Mouse (Mus musculus) kidney, postnatal 36 days (tissue): ENCODE data around the gene Snrpc.
"Not testable (repeated sequence)": the region's sequence is repeated elsewhere in the genome, so short reads cannot be mapped to it uniquely, and the experiment has no call there.

Experiments
- DNase-seq, 2 experiments: peaks; one replicate each; pipeline ENCODE4 v3.0.0; 2021 to 2022; ENCODE audit warnings: mixed read lengths in 2 of 2

Gene Snrpc

DNA sequence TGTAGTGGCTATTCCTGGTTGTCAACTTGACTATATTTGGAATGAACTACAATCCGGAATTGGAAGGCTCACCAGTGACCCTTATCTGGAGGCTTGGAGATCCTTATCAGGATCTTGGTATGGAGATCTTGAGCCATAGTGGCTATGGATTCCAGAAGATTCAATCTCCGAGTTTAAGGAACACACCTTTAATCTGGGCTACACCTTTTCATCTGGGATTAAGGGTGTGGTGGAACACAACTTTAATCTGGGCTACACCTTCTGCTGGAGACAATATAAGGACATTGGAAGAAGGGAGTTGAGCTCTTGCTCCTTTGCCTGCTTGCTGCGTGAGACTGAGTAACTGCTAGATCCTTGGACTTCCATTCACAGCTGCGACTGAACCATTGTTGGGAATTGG is at the start of gene Snrpc:
TSS of gene Snrpc (plus strand) at position 301 of the 400 bp plus-strand sequence.
- not testable (repeated sequence) for DNase-seq

DNA sequence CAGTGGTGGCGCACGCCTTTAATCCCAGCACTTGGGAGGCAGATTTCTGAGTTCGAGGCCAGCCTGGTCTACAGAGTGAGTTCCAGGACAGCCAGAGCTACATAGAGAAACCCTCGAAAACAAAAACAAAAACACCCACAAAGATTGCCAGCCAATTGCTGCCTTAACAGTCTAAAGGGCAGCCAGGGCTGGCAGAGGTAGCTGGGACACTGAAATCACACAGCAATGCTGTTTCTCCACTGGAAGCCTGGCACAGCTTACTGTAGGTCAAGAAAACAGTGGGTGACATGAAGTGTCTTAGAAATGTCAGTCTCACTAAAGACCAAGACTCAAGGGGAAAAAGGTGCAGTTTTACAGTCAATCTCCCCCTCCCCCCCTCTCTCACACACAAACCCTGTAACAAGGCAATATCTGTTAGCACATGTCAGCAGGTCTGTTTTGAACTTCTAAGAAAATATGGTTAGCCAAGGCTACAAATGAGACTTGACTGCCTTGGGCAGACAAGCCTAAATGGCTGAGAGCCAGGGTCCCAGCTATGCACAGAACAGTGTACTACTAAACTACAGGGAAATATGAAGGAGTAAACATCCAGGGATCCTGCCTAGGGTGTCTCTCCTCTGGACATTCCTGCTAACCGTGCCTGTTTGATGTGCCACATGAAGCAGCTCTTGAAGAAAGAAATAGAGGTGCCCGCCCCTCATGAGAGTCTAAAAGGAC is 49.3 kb upstream of the Snrpc start:
- DNase-seq, result peak; percentile 68 to 69

DNA sequence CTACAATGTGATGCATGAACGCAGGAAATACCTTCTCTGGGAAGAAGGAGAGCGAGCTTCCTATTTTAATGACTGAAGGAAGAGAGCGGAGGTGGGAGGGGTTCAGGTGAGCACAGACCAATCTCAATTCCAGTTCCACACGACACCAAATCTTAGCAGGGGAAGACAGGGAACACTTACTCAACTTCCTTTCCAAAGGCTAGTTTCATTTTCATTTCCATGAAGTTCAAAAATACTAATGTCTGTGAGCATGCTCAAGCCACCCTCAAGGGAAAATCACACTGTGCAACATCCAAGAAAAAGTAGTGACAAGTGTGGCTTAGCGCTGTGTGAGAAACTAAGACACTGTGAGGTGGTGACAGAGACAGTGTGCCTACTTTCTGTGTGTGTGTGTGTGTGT is 47.9 kb upstream of the Snrpc start:
- no peak for DNase-seq

DNA sequence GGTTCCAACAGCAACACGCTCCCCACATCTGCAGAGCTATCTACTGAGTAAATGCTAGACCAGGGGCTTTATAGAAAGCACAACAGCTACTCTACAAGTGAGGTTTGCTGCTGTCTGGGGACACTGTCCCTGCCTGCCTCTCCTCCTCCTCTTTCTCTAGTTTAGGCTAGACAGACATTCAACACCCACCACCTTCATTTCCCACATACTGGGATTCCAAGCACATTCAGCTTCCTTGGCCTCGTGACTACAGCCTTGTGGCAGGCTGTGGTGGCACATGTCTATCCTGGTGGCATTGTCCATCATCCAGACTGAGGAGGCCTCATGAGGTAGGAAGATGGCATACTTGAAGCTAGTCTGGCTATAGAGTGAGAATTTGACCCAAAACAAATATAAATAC is 47.0 kb upstream of the Snrpc start:
- DNase-seq, result no peak

DNA sequence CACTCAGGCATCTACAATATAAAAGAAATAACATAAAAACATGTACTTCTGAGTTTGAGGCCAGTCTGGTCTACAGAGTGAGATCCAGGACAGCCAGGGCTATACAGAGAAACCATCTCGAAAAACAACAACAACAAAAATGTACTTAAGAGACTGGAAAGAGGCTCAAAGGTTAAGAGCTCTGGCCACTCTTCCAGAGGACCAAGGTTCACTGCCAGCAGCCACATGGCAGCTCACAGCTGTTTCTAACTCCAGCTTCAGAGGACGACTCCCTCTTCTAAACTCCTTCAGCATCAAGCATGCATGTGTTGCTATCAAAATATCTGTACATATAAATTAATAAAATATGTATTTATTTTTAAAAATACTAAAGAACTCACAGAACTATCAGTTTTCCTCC is 46.4 kb upstream of the Snrpc start:
- DNase-seq, result peak; percentile 69 to 79

DNA sequence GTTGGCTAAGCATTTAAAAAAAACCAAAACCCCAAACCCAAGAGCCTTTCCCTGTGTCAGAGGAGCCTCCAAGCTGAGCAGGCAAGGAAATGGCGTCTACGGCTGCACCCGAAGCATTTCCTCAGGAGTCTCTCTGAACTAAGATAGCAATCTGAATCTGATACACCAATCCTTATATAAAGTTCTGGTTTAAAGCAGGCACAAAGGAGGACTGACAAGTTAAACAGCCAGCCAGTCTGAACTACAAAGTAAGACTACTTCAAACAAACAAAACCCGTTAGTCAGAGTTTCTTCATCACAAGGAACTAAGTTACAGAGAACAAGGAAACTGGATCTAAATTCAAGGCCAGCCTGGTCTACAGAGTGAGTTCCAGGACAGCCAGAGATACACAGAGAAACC is 45.4 kb upstream of the Snrpc start:
- no peak for DNase-seq

DNA sequence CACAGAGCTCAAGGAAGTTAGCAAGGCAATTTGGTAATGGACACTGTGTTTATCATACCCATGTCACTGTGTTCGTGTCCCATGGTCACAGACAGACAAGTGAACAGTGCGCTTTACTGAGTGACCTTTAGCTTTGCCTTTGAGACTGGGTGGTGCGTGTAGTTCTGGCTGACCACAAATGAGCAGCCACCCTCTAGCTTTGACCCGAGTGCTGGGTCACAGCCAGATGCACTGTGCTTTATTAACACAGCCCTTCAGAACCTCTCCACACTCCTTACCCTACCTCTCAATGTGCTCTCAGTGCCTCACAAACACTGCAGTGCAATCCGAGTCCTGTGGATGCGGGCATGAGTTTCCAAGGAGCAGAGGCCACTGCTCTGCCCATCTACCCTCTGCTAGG is 44.8 kb upstream of the Snrpc start:
- DNase-seq, result peak; percentile 83 to 85

DNA sequence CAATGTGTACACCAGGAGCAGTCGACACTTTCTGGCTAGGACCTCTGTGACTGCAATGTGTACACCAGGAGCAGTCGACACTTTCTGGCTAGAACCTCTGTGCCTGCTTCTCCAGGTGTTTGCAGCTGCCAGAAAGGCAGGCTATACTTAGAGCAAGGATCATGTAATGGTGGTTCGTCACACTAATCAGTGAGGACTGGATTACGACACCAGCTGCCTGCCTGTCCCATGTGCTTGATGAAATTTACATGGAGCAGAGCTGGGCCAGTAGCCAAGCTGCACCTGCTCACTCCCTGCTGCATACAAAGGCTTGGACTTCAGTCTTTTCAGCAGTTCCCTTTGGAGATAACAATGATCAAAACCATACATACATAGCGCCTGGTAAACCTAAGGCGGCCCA is 41.2 kb upstream of the Snrpc start:
- DNase-seq, result peak; percentile 65 to 66

DNA sequence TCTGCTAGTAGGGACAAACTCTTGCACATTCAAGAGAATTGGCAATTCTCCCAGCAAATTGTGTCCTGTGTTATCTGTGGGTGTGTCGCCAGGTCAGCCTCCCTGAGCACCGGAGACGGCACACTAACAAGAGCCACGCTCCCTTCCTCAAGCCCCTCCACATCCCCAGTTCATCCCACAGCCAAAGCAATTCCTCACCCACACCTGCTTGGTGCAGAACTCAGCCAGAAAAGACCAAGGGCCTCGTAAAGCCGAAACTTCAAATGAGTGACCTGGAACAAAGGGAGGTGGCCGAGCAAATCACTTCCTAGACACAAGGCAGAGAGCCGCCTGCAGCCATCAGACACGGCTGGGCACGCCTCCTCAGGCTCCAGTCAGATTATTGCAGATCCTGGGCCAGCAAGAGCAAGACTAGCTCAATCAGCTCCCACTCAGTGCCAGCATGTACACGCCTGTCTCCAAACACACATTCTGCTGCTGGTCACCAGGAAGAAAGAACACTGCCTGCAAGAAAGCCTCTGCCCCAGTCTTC is 40.5 kb upstream of the Snrpc start:
- peak; percentile 62 to 66 for DNase-seq

DNA sequence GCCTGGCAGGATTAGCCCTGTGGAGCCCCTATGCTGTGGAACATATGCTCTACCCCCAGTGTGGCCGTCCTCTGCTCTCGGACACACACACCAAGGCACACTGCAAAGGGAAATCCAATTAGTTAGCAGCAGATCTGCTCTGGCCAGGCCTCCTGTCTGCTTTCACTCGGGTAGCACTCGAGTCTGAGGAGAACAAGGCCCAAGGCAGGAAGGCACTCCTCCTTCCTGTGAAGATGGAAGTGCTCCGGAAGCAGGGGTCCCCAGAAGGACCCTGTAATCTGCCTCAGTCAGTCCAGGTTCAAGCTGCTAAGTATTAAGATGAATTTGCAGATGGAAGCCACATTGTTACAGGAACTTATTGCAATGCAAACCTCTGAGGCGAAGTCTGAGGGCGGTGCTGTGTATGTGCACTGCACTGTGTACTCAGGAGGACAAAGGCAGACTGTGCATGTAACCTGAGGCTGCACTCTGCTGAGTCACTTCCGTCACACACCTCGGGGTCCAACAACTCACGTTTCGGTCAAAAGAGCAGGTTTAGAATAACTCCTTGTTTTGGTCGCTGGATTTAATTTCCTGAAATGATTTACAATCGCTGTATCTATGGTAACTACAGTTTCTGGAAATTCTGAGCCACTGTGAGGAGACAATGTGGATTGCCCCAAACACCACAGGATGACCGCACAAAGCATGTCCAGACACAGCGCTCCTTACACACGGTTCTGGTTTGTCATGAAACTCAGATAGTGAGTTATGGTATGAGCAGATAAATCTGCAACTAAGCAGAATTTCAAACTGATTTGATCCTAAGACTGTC is 38.0 kb upstream of the Snrpc start:
- peak; percentile 67 to 70 for DNase-seq

DNA sequence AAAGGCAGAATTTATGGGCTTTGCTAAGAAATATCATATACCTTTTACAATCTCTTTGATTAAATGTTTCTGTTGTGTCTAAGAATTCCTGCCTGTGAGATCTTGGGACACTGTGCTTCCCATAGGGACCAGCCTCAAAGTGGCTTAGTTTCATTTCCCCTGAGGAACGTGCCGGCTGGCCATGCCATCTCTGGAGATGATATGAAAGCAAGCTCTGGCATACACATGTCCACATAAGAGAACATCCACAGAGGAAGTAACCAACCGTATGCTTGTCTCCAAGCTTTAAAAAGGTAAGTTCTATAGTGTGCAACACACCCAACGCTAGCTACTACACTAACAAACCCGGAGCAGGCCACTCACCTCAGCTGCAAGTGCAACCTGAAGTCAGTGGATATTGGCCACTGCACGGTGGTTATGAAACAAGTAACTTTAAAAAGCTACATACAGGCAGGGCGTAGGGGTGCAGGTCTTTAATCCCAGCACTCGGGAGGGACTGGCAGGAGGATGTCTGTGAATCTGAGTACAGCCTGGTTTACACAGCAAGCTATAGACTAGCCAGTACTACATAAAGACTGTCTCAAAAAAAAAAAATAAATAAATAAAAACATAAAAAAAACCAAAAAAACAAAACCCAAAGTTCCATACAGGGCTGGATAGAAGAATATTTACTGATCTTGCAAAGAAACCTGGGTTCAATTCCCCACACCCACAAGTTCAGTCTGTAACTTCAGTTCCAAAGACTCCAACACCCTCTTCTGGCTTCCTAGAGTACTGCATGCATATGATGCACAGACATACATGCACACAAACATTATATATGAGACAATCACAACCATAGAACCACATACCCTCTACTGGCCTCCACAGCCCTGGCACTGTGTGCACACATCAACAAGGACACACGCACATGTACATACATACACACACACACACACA is 37.0 kb upstream of the Snrpc start:
- no peak for DNase-seq

DNA sequence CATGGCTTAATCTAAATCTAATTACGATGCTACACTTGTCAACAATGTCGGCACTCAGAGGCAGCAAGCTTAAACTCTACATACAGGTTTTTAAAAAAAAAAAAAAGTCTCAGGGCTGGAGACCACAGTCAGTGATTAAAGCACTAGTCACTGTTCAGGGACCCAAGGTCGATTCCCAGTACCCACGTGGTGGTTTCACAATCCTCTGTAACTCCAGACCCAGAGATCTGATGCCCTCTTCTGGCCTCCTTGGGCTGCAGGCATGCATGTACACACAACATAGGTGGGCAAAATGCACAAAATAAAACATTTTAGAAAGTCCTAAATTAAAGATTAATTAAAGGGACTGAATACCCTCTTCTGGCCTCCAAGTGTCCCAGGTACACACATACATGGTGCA is 34.2 kb upstream of the Snrpc start:
- no peak for DNase-seq

DNA sequence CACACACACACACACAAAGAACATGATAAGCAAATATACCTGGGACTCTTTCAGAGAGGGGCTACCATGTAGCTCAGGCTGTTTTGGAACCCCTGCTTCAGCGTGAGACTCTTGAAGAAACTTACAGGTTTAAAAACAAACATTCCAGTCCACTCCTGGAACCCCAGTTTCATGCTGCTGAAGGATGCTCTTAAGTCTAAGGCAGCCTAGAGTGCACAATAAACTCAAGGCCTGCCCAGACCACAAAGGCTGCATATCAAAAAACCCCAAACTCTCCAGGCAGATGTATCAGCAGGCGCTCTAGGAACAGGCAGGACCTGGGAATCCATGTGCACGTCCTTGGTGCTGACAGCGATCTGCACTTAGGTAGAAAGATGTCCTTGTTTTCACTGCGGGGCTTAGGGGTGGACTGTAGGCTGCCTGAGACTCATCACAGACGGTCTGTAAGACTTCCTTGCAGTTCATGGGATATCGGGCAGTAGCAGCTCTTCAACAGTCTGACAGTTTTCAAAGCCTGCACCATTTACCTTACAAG is 33.7 kb upstream of the Snrpc start:
- DNase-seq, result no peak

DNA sequence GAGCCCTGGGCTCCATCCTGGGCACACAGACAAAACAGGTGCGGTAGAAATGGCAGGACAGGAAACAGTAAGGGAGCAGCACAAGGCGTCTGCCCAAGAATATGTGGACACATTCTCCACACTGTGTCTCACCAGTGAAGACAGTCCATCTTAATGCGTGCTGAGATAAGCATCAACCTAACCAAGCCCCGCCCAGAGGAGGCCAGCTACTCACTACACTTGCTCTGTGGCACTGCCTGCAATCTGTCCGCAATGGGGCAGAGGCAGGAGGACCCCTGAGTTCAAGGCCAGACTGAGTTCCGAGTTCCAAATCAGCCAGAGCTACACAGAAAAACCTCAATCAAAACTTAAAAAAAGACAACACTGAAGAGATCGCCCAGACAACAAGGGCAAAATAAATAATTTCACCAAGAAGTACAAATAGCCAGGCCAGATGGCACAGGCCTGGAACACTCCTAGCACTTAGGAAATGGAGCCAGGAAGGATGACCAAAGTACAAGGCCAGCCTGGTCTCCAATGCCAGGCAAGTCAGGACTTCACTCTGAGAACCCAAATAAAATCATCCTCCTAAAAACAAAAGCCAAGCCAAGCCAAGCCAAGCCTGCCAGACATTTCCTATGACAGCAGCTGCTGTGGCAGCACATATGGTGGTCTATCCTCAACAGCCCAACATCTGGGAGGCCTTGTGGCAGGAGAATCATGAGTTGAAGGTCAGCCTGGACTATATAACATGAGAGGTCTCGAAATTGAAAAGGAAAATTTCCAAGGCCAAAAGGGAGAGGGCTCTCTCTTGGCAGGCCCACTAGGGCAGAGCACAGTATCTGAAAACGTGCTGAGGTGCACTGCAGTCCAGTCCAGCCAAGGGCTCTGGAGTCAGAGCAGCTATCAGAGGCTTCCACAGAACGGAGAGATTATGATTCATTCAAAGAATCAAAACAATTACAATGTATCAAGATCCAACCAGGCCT is 32.9 kb upstream of the Snrpc start:
- DNase-seq, result peak; percentile 51 to 60

DNA sequence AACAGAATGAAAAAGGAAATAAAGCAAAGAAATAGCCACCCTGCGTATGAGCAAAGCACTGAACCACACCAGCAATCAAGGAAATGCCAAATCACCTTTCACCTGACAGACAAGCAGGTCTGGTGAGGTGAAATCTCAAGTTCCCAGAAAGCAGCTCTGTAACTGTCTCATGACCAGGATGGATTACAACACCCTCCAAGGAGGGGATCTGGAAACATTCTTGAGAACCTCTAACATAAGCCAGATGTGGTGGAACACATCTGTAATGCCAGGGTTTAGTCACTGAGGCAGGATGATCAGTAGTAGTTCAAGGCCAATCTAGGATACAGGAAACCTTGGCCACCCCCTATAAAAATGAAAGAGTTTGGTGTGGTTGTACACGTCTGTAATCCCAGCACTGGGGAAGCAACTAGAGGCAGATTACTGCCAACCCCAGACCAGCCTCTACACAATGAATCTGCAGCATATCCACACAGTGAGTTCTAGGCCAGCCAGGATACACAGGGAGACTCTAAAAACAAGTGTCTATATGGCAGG is 30.3 kb upstream of the Snrpc start:
- DNase-seq, result no peak

DNA sequence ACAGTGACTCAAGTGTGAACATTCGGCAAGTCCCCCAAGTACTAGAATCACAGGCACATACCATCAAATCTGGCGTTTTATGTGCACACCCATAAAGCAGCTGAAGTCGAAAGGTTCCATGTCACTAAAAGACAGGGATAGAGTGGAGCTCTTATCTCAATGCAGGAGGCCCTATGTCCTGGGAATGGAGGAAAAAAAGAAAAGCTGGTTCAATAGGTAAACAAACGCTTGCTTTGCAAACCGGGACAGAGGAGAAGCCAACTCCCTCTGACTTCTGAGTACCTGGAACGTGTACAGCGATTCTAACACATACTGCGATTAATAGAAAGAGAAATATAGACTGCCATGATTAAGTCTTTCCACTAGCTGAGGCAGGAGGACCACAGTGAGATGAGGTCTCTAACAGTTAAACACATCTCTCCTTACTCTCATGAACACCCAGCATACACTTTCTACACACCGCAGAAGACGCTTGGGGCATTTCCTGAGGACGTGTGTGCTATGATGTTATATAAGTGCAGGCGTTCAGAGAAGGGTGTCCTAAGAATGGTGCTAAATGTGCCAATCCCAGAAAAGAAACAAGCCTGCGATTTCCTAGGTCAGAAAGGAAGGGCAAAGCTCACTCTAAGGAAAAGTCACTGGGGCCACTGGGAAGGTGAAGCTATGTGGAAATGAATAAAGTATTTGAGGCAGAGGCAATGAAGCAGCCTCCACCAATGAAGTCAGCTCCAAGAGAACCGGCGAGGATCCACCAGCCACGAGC is 27.2 kb upstream of the Snrpc start:
- no peak for DNase-seq

DNA sequence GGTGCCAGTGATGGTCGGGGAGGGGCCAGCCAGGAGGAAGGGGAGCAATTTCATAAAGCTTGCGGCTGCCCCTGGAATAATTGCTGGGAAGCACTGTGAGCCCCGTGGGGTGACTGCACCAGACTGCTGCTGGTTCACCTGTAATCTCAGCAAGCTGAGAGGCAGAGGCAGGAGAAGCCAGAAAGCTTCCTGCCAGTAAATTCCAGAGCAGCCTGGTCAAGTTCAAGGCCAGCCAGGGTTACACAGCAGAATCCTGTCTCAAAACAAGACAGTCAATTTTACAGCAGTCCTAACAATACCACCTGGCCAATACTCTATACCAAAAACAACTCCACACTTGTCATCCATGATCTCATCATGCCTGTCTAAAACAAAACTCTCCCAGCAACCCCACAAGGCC is 26.0 kb upstream of the Snrpc start:
- no peak for DNase-seq

DNA sequence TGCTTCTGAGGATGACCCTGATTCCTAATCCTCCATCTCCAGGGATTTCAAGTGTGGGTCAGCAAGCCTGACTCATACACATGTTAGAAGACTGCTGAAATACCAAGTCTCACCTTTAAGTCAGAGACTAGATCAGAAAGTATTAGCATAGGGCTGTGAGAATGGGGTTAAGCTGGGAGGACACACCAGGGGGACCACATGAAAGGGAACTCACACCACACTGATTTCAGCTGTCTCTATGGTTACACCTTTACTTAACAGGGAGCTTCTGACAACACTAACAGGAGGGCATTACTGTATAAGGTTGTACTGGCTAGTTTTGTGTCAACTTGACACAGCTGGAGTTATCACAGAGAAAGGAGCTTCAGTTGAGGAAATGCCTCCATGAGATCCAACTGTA is 23.3 kb upstream of the Snrpc start:
- DNase-seq, result no peak

DNA sequence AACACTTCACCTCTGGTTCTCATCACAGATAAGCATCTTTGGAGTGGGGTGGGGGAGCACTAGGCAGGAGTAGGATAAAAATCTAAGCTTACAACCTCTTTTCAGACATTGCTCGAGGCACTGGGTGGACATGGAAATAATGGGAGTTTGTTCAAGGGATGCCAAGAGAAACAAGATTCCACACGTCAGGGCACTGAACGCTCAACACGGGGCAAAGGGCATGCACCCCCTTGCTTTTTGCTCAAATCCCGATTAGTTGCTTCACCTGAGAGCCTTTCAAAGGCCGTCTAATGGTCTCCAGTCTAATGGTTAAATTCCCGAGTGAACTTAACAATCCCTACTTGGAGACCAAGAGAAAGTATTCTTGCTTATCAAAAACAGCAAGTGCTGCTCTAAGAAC is 18.9 kb upstream of the Snrpc start:
- peak; percentile 30 to 42 for DNase-seq

DNA sequence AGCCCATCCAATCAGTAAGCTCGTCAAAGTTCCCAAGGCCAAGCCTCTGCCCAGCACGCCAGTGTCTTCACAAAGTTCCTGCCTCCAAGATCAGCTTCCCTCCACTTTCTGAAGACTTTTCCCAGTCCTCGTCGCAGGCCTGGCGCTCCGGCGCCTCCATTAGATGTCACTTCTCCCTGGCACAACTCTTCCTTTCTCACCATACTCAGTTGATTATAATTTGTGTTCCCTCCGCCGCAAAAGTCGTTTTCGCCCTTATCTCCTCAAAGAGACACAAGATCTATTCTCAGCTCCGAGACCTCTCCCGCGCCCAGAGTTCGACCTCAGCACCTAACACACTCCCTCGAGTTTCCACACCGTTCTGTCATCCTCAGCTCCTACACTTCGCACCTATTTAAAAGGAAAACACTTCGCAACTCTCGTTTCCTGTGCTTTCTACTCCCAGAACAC is 18.4 kb upstream of the Snrpc start:
- DNase-seq, result peak in 1 of 2 experiments; percentile 55
